Mouse (Mus musculus) thymus, postnatal 4 days (tissue): ENCODE results near the gene Pde6h.

ENCODE experiments used
- DNase-seq: peaks from one replicate; pipeline ENCODE4 v3.0.0; 2021

Pde6h gene

GRCm38 (mm10) chr6:136912751-136913265 lies 10.8 kb upstream of the Pde6h start:
- DNase-seq = no peak

GRCm38 (mm10) chr6:136913384-136914126 lies 10.1 kb upstream of the Pde6h start:
- no peak for DNase-seq

- DNase-seq = no peak
Observed at GRCm38 (mm10) chr6:136914234-136914633, 9.4 kb upstream of the Pde6h start.

GRCm38 (mm10) chr6:136915721-136916395 lies 7.8 kb upstream of the Pde6h start:
- no peak for DNase-seq

GRCm38 (mm10) chr6:136917885-136918284 lies 5.7 kb upstream of the Pde6h start:
- DNase-seq = no peak

GRCm38 (mm10) chr6:136920320-136921257 lies 3.0 kb upstream of the Pde6h start:
- peak; percentile 78 for DNase-seq

GRCm38 (mm10) chr6:136921601-136922000 lies 2.0 kb upstream of the Pde6h start:
- DNase-seq = no peak

- no peak for DNase-seq
Observed at GRCm38 (mm10) chr6:136922080-136922479, 1.6 kb upstream of the Pde6h start, which contains the start of gene Erp27. Gene Erp27 (minus strand): TSS chr6:136922180.

- DNase-seq = no peak
Observed at GRCm38 (mm10) chr6:136922871-136923270, 761 bp upstream of the Pde6h start.

GRCm38 (mm10) chr6:136925049-136925448 lies 1.4 kb downstream of the Pde6h start:
- peak; percentile 62 for DNase-seq

GRCm38 (mm10) chr6:136927626-136928025 lies 4.0 kb downstream of the Pde6h start:
- no peak for DNase-seq

GRCm38 (mm10) chr6:136930677-136931076 lies 7.0 kb downstream of the Pde6h start:
- peak; percentile 83 for DNase-seq

GRCm38 (mm10) chr6:136931246-136931645 lies 7.6 kb downstream of the Pde6h start:
- peak; percentile 36 for DNase-seq

- DNase-seq = no peak
Observed at GRCm38 (mm10) chr6:136934068-136934467, 10.4 kb downstream of the Pde6h start.

- DNase-seq = no peak
Observed at GRCm38 (mm10) chr6:136935233-136935632, 11.6 kb downstream of the Pde6h start.

GRCm38 (mm10) chr6:136936361-136936760 lies 12.7 kb downstream of the Pde6h start:
- DNase-seq = no peak

- DNase-seq = no peak
Observed at GRCm38 (mm10) chr6:136937117-136937516, 13.5 kb downstream of the Pde6h start.

- DNase-seq = peak; percentile 58
Observed at GRCm38 (mm10) chr6:136938331-136939126, 14.9 kb downstream of the Pde6h start.

- no peak for DNase-seq
Observed at GRCm38 (mm10) chr6:136939326-136940187, 15.9 kb downstream of the Pde6h start.

GRCm38 (mm10) chr6:136940188-136940960 lies 16.7 kb downstream of the Pde6h start:
- DNase-seq = peak; percentile 53
